Mouse (Mus musculus) heart, postnatal 25 days (tissue): ENCODE results near the gene Men1. TPM values are rescaled to one million over a fixed set of nuclear protein-coding genes. Genes with fewer than 3 reads are reported as not detected.
"Not testable (repeated sequence)": the region's sequence is repeated elsewhere in the genome, so short reads cannot be mapped to it uniquely, and the experiment has no call there.

Experiments used
- DNase-seq: peaks from one replicate; pipeline ENCODE4 v3.0.0; 2022; ENCODE audit warnings: low spot score
- intact Hi-C: fragments of 180-260 bp; cut with DNase I; formaldehyde crosslinking; loops from one replicate; pipeline ENCODE4 v1.15.1; 2025
- total RNA-seq, 2 experiments: library from RNA; stranded (reverse); gene quantifications; 2 replicates each; pipeline ENCODE4 v1.2.3; 2021

Gene Men1
- total RNA-seq, 2 experiments from 2014 or later: 12.4 to 14.5 TPM

GRCm38 (mm10) chr19:6303831-6304230 is 30.9 kb upstream of the Men1 start:
- no peak for DNase-seq
- intact Hi-C loops: loop anchor here (1.0 kb wide), 1 partner anchor 36 kb away; no protein-coding TSS in a partner anchor

- peak; percentile 84 for DNase-seq
- intact Hi-C loops: loop anchor here (1.0 kb wide), 1 partner anchor 37 kb away; no protein-coding TSS in a partner anchor
Measured at GRCm38 (mm10) chr19:6304787-6305516, 29.8 kb upstream of the Men1 start.

- no peak for DNase-seq
- intact Hi-C loops: loop anchor here (2.0 kb wide), 1 partner anchor 25 kb away; no protein-coding TSS in a partner anchor
Measured at GRCm38 (mm10) chr19:6305517-6306115, 29.2 kb upstream of the Men1 start.

- DNase-seq: peak; percentile 76
- intact Hi-C loops: loop anchor here (2.0 kb wide), 1 partner anchor 25 kb away; no protein-coding TSS in a partner anchor
Measured at GRCm38 (mm10) chr19:6306137-6306551, 28.6 kb upstream of the Men1 start, which contains the start of gene Cdc42bpg. Cdc42bpg (plus strand) TSS chr19:6306456.

GRCm38 (mm10) chr19:6306586-6306985 is 28.2 kb upstream of the Men1 start:
- intact Hi-C loops: loop anchor here (2.0 kb wide), 1 partner anchor 24 kb away; no protein-coding TSS in a partner anchor

GRCm38 (mm10) chr19:6307733-6308531 is 26.8 kb upstream of the Men1 start:
- intact Hi-C loops: loop anchor here (2.0 kb wide), 1 partner anchor 23 kb away; no protein-coding TSS in a partner anchor

More at GRCm38 (mm10) chr19:6306586-6306985, 28.2 kb upstream of the Men1 start:
- peak; percentile 58 for DNase-seq

GRCm38 (mm10) chr19:6310181-6310580 is 24.6 kb upstream of the Men1 start:
- intact Hi-C loops: no loop called here
- no peak for DNase-seq

More at GRCm38 (mm10) chr19:6307733-6308531, 26.8 kb upstream of the Men1 start:
- no peak for DNase-seq

- intact Hi-C loops, DNase-seq: not testable (repeated sequence)
Measured at GRCm38 (mm10) chr19:6311783-6312182, 23.0 kb upstream of the Men1 start.

GRCm38 (mm10) chr19:6313796-6314195 is 21.0 kb upstream of the Men1 start:
- intact Hi-C loops: no loop called here
- DNase-seq: no peak

- intact Hi-C loops: no loop called here
- no peak for DNase-seq
Measured at GRCm38 (mm10) chr19:6314513-6314912, 20.3 kb upstream of the Men1 start.

GRCm38 (mm10) chr19:6315573-6315972 is 19.2 kb upstream of the Men1 start:
- intact Hi-C loops: no loop called here
- no peak for DNase-seq

GRCm38 (mm10) chr19:6318145-6318544 is 16.6 kb upstream of the Men1 start:
- DNase-seq: no peak
- intact Hi-C loops: no loop called here

GRCm38 (mm10) chr19:6321358-6321757 is 13.4 kb upstream of the Men1 start:
- intact Hi-C loops: no loop called here
- DNase-seq: no peak

- intact Hi-C loops: no loop called here
- no peak for DNase-seq
Measured at GRCm38 (mm10) chr19:6321786-6322621, 12.8 kb upstream of the Men1 start.

- intact Hi-C loops: no loop called here
Measured at GRCm38 (mm10) chr19:6324751-6325150, 10.0 kb upstream of the Men1 start.

GRCm38 (mm10) chr19:6331178-6331577 is 3.6 kb upstream of the Men1 start:
- DNase-seq: no peak
- intact Hi-C loops: loop anchor here (2.0 to 10.0 kb wide), 4 partner anchors 24 to 246 kb away; partner anchors contain the start of genes Cdc42bpg, Cdca5, Gm28374 and Snx15

More at GRCm38 (mm10) chr19:6324751-6325150, 10.0 kb upstream of the Men1 start:
- no peak for DNase-seq

- intact Hi-C loops: loop anchor here (2.0 to 10.0 kb wide), 4 partner anchors 25 to 247 kb away; partner anchors contain the start of genes Cdc42bpg, Cdca5, Gm28374 and Snx15
- DNase-seq: peak; percentile 38
Measured at GRCm38 (mm10) chr19:6331719-6332516, 2.9 kb upstream of the Men1 start.
